Mouse (Mus musculus) embryonic facial prominence, embryonic 13.5 days (tissue): Measurements from ENCODE around the gene Klf16. TPM values are rescaled to one million over a fixed set of nuclear protein-coding genes. Genes with fewer than 3 reads are reported as not detected.

Experiments used
- ATAC-seq: fragments of 200-750 bp; cut with Nextera tagmentation; 2 replicates; pipeline ENCODE4 v1.8.0; 2017; ENCODE audit warnings: low read depth; ENCODE audit not compliant: insufficient number of reproducible peaks, insufficient read depth, low FRiP score, low TSS enrichment
- H3K27ac ChIP-seq: fragments of 300-500 bp; sonication (generic); 2 replicates; pipeline ENCODE4 v1.5.1; 2015; ENCODE audit warnings: moderate library complexity, mild to moderate bottlenecking, inconsistent platforms
- H3K27me3 ChIP-seq: fragments of 300-500 bp; sonication (generic); 2 replicates; pipeline ENCODE4 v1.6.1; 2015; ENCODE audit warnings: mild to moderate bottlenecking, inconsistent platforms
- H3K36me3 ChIP-seq: fragments of 300-500 bp; sonication (generic); 2 replicates; pipeline ENCODE4 v1.6.1; 2015; ENCODE audit warnings: mild to moderate bottlenecking, inconsistent platforms
- H3K4me1 ChIP-seq: fragments of 300-500 bp; sonication (generic); 2 replicates; pipeline ENCODE4 v1.6.1; 2015; ENCODE audit warnings: inconsistent platforms
- H3K4me2 ChIP-seq: fragments of 300-500 bp; sonication (generic); 2 replicates; pipeline ENCODE4 v1.6.1; 2015; ENCODE audit warnings: moderate library complexity, mild to moderate bottlenecking, inconsistent platforms
- H3K4me3 ChIP-seq: fragments of 300-500 bp; sonication (generic); 2 replicates; pipeline ENCODE4 v1.5.1; 2015; ENCODE audit warnings: mild to moderate bottlenecking, inconsistent platforms
- H3K9ac ChIP-seq: fragments of 300-500 bp; sonication (generic); 2 replicates; pipeline ENCODE4 v1.6.1; 2015; ENCODE audit warnings: mild to moderate bottlenecking, inconsistent platforms
- H3K9me3 ChIP-seq: fragments of 300-500 bp; sonication (generic); 2 replicates; pipeline ENCODE4 v1.6.1; 2016; ENCODE audit warnings: inconsistent platforms
- WGBS: fragments of 180-500 bp; shearing (Covaris S2); methylation state at CpG from one replicate; pipeline ENCODE4 v1.1.7; 2015; ENCODE audit warnings: mixed read lengths; 5-methylcytosine and 5-hydroxymethylcytosine counted together
- polyA plus RNA-seq: library from polyadenylated mRNA; unstranded; fragments of >200 nt; fragmentation: Nextera tagmentation; extraction: Ambion mirVana; gene quantifications from 2 replicates; pipeline ENCODE4 v1.2.1, GENCODE M21; 2015

Klf16 gene
- polyA plus RNA-seq, 1 experiment from 2014 or later = 12.0 TPM

- WGBS = 73% methylated on average over 12 of the region's 12 CpGs
- peaks cover 34% of the 10 kb centered on the region for H3K4me1 ChIP-seq
- H3K27ac ChIP-seq = peak overlapping the region; percentile 22
- H3K9me3 ChIP-seq = no peaks in the 10 kb centered on the region
- peak overlapping the region; percentile 44; the same call in 1 of the 2 replicates for H3K9ac ChIP-seq
- 0 out of 2 replicates have a peak overlapping the region, but pooled peaks have one; percentile 12 for H3K4me3 ChIP-seq
- H3K36me3 ChIP-seq = peaks cover 42% of the 10 kb centered on the region
- H3K27me3 ChIP-seq = no peaks in the 10 kb centered on the region
- ATAC-seq = peak; percentile 8; the same call in 1 of the 2 replicates
- H3K4me2 ChIP-seq = 0 out of 2 replicates have a peak overlapping the region, but pooled peaks have one; percentile 11
Observed at GRCm38 (mm10) chr10:80584642-80585552, 7.8 kb upstream of the Klf16 start.

GRCm38 (mm10) chr10:80584045-80584488, 6.9 kb upstream of the Klf16 start:
- Histone ChIP-seq H3K27ac (no peak overlapping the region), H3K4me3 (no peak overlapping the region), H3K27me3 (no peaks in the 10 kb centered on the region), H3K9me3 (no peaks in the 10 kb centered on the region), H3K36me3 (peaks cover 42% of the 10 kb centered on the region), H3K9ac (no peak overlapping the region), H3K4me2 (no peak overlapping the region), H3K4me1 (peaks cover 36% of the 10 kb centered on the region)
- ATAC-seq = no peak
- 63% methylated on average over 12 of the region's 12 CpGs for WGBS

GRCm38 (mm10) chr10:80583047-80583446, 5.9 kb upstream of the Klf16 start:
- Histone ChIP-seq H3K4me2 (no peak overlapping the region), H3K27ac (peak overlapping the region; percentile 23; the same call in 1 of the 2 replicates), H3K36me3 (peaks cover 42% of the 10 kb centered on the region), H3K27me3 (no peaks in the 10 kb centered on the region), H3K4me3 (no peak overlapping the region), H3K9me3 (no peaks in the 10 kb centered on the region), H3K9ac (no peak overlapping the region), H3K4me1 (peaks cover 36% of the 10 kb centered on the region)
- ATAC-seq = no peak
- 90% methylated on average over 5 of the region's 5 CpGs for WGBS

GRCm38 (mm10) chr10:80578911-80579310, 1.8 kb upstream of the Klf16 start:
- H3K4me3 ChIP-seq = peak overlapping the region; percentile 89
- peak overlapping the region; percentile 86 for H3K9ac ChIP-seq
- H3K4me1 ChIP-seq = peaks cover 39% of the 10 kb centered on the region
- peaks cover 13% of the 10 kb centered on the region for H3K36me3 ChIP-seq
- no peaks in the 10 kb centered on the region for H3K9me3 ChIP-seq
- H3K4me2 ChIP-seq = peak overlapping the region; percentile 88
- H3K27ac ChIP-seq = peak overlapping the region; percentile 95
- no peak for ATAC-seq
- 5% methylated on average over 8 of the region's 8 CpGs for WGBS
- H3K27me3 ChIP-seq = no peaks in the 10 kb centered on the region

GRCm38 (mm10) chr10:80578131-80578750, 1.1 kb upstream of the Klf16 start:
- peaks cover 46% of the 10 kb centered on the region for H3K4me1 ChIP-seq
- ATAC-seq = no peak; the same call in 1 of the 2 replicates
- H3K4me2 ChIP-seq = peak overlapping the region; percentile 88
- peak overlapping the region; percentile 89 for H3K4me3 ChIP-seq
- WGBS = under 1% methylated on average over 29 of the region's 29 CpGs
- peak overlapping the region; percentile 95 for H3K27ac ChIP-seq
- H3K27me3 ChIP-seq = no peaks in the 10 kb centered on the region
- no peaks in the 10 kb centered on the region for H3K9me3 ChIP-seq
- H3K36me3 ChIP-seq = peaks cover 6% of the 10 kb centered on the region
- peak overlapping the region; percentile 86 for H3K9ac ChIP-seq

- peak overlapping the region; percentile 89 for H3K4me3 ChIP-seq
- ATAC-seq = no peak; the same call in 1 of the 2 replicates
Observed at GRCm38 (mm10) chr10:80576351-80577194, 548 bp downstream of the Klf16 start.

GRCm38 (mm10) chr10:80575925-80576324, 1.2 kb downstream of the Klf16 start:
- peak overlapping the region; percentile 86 for H3K9ac ChIP-seq
- H3K27me3 ChIP-seq = no peaks in the 10 kb centered on the region
- no peaks in the 10 kb centered on the region for H3K36me3 ChIP-seq
- peaks cover 66% of the 10 kb centered on the region for H3K4me1 ChIP-seq
- 12% methylated on average over 17 of the region's 17 CpGs for WGBS
- peak overlapping the region; percentile 89 for H3K4me3 ChIP-seq
- H3K9me3 ChIP-seq = no peaks in the 10 kb centered on the region
- ATAC-seq = no peak
- H3K27ac ChIP-seq = peak overlapping the region; percentile 95; the same call in 1 of the 2 replicates
- peak overlapping the region; percentile 88 for H3K4me2 ChIP-seq

More at GRCm38 (mm10) chr10:80576351-80577194, 548 bp downstream of the Klf16 start:
- H3K9me3 ChIP-seq = no peaks in the 10 kb centered on the region
- no peaks in the 10 kb centered on the region for H3K27me3 ChIP-seq
- no peaks in the 10 kb centered on the region for H3K36me3 ChIP-seq
- H3K27ac ChIP-seq = peak overlapping the region; percentile 95
- under 1% methylated on average over 94 of the region's 96 CpGs for WGBS
- peak overlapping the region; percentile 86 for H3K9ac ChIP-seq
- H3K4me1 ChIP-seq = peaks cover 59% of the 10 kb centered on the region
- H3K4me2 ChIP-seq = peak overlapping the region; percentile 88

GRCm38 (mm10) chr10:80574896-80575295, 2.2 kb downstream of the Klf16 start:
- Histone ChIP-seq H3K4me2 (peak overlapping the region; percentile 88), H3K4me1 (peaks cover 76% of the 10 kb centered on the region), H3K4me3 (peak overlapping the region; percentile 89), H3K27ac (no peak overlapping the region), H3K27me3 (no peaks in the 10 kb centered on the region), H3K9ac (peak overlapping the region; percentile 86), H3K36me3 (no peaks in the 10 kb centered on the region), H3K9me3 (no peaks in the 10 kb centered on the region)
- no peak for ATAC-seq
- WGBS = 76% methylated on average over 3 of the region's 3 CpGs

- Histone ChIP-seq H3K4me3 (no peak overlapping the region), H3K36me3 (no peaks in the 10 kb centered on the region), H3K9me3 (no peaks in the 10 kb centered on the region), H3K4me1 (peaks cover 74% of the 10 kb centered on the region), H3K27ac (no peak overlapping the region), H3K9ac (peak overlapping the region; percentile 86), H3K27me3 (no peaks in the 10 kb centered on the region), H3K4me2 (peak overlapping the region; percentile 24; the same call in 1 of the 2 replicates)
- no peak for ATAC-seq
- 53% methylated on average over 9 of the region's 9 CpGs for WGBS
Observed at GRCm38 (mm10) chr10:80573944-80574343, 3.2 kb downstream of the Klf16 start.

GRCm38 (mm10) chr10:80572477-80572876, 4.6 kb downstream of the Klf16 start:
- Histone ChIP-seq H3K4me3 (no peak overlapping the region), H3K4me2 (no peak overlapping the region), H3K9ac (no peak overlapping the region), H3K36me3 (peaks cover 14% of the 10 kb centered on the region), H3K27me3 (no peaks in the 10 kb centered on the region), H3K4me1 (peaks cover 65% of the 10 kb centered on the region), H3K27ac (no peak overlapping the region), H3K9me3 (no peaks in the 10 kb centered on the region)
- WGBS = 84% methylated on average over 2 of the region's 2 CpGs
- ATAC-seq = no peak
